Mouse (Mus musculus): ENCODE data around the gene Zfp787. TPM values are rescaled to one million over a fixed set of nuclear protein-coding genes. Genes with fewer than 3 reads are reported as not detected.

Gene Zfp787
- polyA plus RNA-seq, 1 experiment, result 38.4 TPM

DNA sequence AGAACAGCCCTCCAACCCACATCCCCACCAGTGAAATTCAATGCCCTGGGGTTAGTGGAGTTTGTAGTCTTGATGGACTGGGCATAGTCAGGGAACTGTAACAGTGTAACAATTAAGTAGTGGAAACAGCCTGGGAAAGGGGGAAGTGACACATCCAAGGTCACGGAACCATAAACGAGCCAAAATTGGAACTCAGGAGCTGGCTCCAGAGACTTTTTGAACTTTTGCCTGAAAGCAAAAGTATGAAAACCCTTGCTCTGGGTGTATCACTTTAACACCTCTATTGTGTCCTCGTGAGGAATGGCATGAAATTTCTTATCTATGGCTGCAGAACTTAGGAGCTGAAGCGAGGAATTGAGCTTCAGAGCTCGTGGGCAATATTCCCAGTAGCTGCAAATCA lies 1.6 kb downstream of the Zfp787 start:
- 37% methylated on average over 5 of the region's 5 CpGs for WGBS
- Histone ChIP-seq H3K4me1 (ENCODE audit: control insufficient read depth, insufficient read depth, low read length) (peaks cover 23% of the 10 kb centered on the region), H3K4me3 (replicated peaks; ENCODE audit: extremely low read depth, low read depth, low read length) (no peak overlapping the region)
- no peak for TF ChIP-seq CTCF (IDR thresholded peaks at IDR 0.05; ENCODE audit: insufficient read depth, low read length)
- TF ChIP-seq POLR2A (IDR thresholded peaks at IDR 0.05; ENCODE audit: borderline replicate concordance, extremely low read depth, low read depth, low read length), result no peak
- DNase-seq, result no peak

DNA sequence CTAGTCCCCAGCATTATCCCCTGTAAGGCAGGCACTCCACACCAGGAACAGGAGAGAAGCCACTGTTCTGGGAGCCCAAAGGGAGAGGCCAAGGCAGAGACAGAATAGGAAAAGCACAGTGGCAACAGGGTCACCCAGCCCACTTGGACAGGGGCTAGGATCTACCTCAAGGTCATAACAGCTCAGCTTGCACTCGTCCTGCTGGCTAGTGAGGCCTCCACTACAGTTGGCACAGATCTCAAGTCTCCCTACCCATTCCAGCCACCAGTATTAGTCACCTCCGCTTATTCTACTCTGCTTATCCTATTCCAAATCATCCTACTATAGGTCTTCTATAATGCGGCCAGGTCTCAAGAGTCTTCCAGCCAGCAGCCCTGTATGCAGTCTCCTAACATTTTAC lies 2.7 kb downstream of the Zfp787 start:
- TF ChIP-seq CTCF (IDR thresholded peaks at IDR 0.05; ENCODE audit: insufficient read depth, low read length), result no peak
- TF ChIP-seq POLR2A (IDR thresholded peaks at IDR 0.05; ENCODE audit: borderline replicate concordance, extremely low read depth, low read depth, low read length), result no peak
- 60% methylated on average over 3 of the region's 3 CpGs for WGBS
- peaks cover 33% of the 10 kb centered on the region for H3K4me1 ChIP-seq (ENCODE audit: control insufficient read depth, insufficient read depth, low read length)
- H3K4me3 ChIP-seq (replicated peaks; ENCODE audit: extremely low read depth, low read depth, low read length), result no peak overlapping the region
- DNase-seq, result no peak

DNA sequence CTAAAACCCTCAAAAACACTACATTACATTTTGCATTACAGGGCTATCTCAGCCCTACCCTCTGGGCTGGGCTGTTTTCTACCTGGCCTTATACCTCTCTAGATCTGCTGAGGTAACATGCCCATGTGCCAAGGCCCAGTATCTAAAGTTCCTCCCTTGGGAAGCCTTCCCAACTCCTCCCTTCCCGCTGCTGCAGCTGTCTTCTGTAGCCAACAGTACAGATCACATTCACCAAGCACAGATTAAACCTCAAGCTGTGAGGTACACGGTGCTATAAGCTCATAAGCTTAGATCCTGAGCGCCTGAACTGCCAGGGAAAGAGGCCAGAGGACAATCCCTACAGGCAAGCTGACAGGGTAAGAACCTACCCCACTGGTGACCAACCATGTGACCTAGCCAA lies 3.8 kb downstream of the Zfp787 start:
- Histone ChIP-seq H3K4me3 (replicated peaks; ENCODE audit: extremely low read depth, low read depth, low read length) (no peak overlapping the region), H3K4me1 (ENCODE audit: control insufficient read depth, insufficient read depth, low read length) (peaks cover 40% of the 10 kb centered on the region)
- no peak for DNase-seq
- 54% methylated on average over 3 of the region's 3 CpGs for WGBS
- TF ChIP-seq POLR2A (IDR thresholded peaks at IDR 0.05; ENCODE audit: borderline replicate concordance, extremely low read depth, low read depth, low read length) (no peak), CTCF (IDR thresholded peaks at IDR 0.05; ENCODE audit: insufficient read depth, low read length) (no peak)

DNA sequence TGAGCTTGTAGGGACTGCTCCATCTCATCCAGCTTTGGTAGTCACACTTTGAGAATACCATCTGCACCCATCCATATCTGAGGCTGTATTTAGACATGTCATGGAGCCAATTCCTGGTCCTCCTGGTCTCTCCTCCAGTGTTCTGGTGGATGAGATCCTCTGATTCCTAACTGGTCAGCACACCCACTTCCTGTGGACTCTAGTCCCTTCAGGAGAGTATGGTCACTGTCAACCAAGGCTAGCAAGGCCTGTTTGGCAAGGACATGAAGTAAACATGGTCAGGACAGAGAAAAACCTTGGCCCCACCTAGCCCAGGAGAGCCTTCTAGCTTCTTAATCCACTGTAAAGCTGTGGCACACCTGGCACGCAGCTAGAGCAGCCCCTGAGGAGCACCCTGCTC lies 4.5 kb downstream of the Zfp787 start:
- peaks cover 36% of the 10 kb centered on the region for H3K4me1 ChIP-seq (ENCODE audit: control insufficient read depth, insufficient read depth, low read length)
- no peak for DNase-seq
- 39% methylated on average over 1 of the region's 1 CpGs for WGBS
- no peak for TF ChIP-seq CTCF (IDR thresholded peaks at IDR 0.05; ENCODE audit: insufficient read depth, low read length)
- TF ChIP-seq POLR2A (IDR thresholded peaks at IDR 0.05; ENCODE audit: borderline replicate concordance, extremely low read depth, low read depth, low read length), result no peak
- no peak overlapping the region for H3K4me3 ChIP-seq (replicated peaks; ENCODE audit: extremely low read depth, low read depth, low read length)

DNA sequence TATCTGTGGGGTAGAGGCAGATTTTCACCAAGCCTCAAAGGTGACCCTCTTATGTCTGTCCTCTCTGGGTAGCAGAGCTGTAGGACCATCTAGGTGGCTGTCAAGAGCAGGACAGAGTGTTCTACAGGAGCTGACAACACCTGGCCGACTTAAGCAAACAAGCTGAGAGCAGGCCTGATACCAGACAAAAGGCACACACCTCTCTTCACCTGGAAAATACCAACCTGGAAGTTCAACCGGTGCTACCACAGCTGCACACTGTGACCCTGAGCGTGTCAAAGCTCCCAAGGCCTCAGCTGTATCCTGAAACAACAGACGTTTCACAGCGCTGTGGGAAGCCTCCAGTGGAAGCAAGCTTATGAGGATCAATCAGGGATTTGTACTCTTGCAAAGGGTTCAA lies 8.1 kb downstream of the Zfp787 start:
- WGBS, result 58% methylated on average over 5 of the region's 5 CpGs
- H3K4me1 ChIP-seq (ENCODE audit: control insufficient read depth, insufficient read depth, low read length), result peaks cover 48% of the 10 kb centered on the region
- DNase-seq, result peak; percentile 44
- no peak overlapping the region for H3K4me3 ChIP-seq (replicated peaks; ENCODE audit: extremely low read depth, low read depth, low read length)
- no peak for TF ChIP-seq POLR2A (IDR thresholded peaks at IDR 0.05; ENCODE audit: borderline replicate concordance, extremely low read depth, low read depth, low read length)
- no peak for TF ChIP-seq CTCF (IDR thresholded peaks at IDR 0.05; ENCODE audit: insufficient read depth, low read length)

DNA sequence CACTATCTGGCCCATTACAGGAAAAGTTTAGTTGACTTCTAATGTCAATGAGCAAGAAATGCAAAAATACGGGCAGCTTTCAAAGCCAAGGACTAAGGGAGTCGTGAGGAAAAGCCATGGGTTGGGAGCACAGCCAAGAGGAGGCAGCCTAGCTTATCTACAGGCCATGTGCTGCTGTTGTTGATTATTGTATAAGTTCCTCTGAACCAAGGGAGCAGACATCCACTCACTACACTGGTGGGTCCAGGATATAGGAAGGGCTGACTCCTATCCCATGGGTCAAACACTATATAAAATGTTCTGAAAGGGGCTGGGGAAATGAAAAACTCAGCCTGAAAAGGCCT lies 8.8 kb downstream of the Zfp787 start:
- no peak for TF ChIP-seq CTCF (IDR thresholded peaks at IDR 0.05; ENCODE audit: insufficient read depth, low read length)
- no peak for TF ChIP-seq POLR2A (IDR thresholded peaks at IDR 0.05; ENCODE audit: borderline replicate concordance, extremely low read depth, low read depth, low read length)
- no peak for DNase-seq
- Histone ChIP-seq H3K4me1 (ENCODE audit: control insufficient read depth, insufficient read depth, low read length) (peaks cover 45% of the 10 kb centered on the region), H3K4me3 (replicated peaks; ENCODE audit: extremely low read depth, low read depth, low read length) (no peak overlapping the region)
- WGBS, result 16% methylated on average over 2 of the region's 2 CpGs

DNA sequence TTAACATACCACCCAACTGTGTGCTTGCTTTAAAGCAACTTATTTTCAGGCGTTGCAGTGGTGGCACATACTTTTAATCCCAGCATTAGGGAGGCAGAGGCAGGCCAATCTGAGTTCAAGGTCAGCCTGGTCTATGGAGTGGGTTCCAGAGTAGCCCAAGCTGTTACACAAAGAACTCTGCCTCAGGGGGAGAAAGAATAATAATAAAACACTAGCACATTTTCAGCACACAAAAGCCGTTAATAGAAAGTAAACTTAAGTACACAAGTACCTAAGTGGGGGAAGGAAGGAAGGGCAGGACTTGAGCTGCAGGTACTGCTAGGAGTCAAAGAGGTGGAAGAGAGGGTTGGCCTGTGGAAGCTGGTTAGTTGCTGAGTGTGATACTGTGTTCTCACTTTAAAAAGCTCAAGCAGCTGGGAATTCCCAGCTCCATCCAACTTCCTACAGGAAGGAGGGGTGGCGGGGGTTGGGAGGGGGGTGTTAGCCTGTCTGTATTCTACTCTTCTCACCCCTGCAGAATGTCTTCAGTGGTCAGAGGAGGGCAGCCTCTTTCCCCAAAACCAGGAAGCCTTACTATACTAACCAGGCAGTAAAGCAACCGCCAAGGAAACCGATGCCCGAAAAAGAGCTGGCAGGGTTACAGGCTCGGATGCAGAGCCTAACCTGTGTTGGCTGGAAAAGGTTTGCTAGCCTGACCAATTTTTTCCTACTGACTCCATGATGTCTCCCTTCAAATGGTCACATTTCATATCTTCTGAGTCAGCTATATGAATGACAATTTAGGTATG lies 9.4 kb downstream of the Zfp787 start:
- 20% methylated on average over 7 of the region's 7 CpGs for WGBS
- Histone ChIP-seq H3K4me1 (ENCODE audit: control insufficient read depth, insufficient read depth, low read length) (peaks cover 42% of the 10 kb centered on the region), H3K4me3 (replicated peaks; ENCODE audit: extremely low read depth, low read depth, low read length) (no peak overlapping the region)
- TF ChIP-seq POLR2A (IDR thresholded peaks at IDR 0.05; ENCODE audit: borderline replicate concordance, extremely low read depth, low read depth, low read length) (no peak), CTCF (IDR thresholded peaks at IDR 0.05; ENCODE audit: insufficient read depth, low read length) (no peak)
- DNase-seq, result no peak

DNA sequence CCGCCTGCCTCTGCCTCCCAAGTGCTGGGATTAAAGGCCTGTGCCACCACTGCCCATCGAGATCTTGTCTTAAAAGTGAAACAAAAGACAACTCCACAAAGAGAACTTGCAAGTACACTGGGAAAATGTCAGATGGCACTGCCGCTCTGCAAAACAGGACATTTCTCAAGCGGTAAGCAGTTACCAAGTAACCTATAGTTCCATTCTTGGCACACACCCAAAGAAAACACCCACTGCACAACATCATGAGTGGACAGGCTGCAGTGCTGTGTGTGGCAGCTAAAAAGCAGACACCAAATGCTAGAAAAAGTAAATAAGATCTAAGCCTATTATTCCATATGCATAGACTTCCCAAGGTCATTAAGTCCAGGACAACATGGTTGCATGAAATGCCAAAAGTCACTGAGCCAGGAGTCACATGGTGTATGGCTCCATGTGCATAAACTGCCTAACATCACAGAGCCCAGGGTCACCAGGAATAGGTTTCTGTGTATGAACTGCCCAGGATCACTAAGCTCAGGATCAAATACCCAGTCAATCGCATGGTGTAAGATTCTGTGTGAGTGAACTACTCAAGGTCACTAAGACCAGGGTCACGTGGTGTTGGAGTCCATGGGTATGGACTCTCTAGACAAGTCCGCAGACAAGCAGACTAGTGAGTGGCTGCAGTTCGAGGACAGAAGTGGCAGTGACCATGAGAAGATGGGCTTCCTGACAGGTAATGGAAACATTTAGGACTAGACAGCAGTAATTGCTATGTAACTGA lies 10.2 kb downstream of the Zfp787 start:
- 71% methylated on average over 8 of the region's 8 CpGs for WGBS
- Histone ChIP-seq H3K4me1 (ENCODE audit: control insufficient read depth, insufficient read depth, low read length) (peaks cover 37% of the 10 kb centered on the region), H3K4me3 (replicated peaks; ENCODE audit: extremely low read depth, low read depth, low read length) (no peak overlapping the region)
- no peak for TF ChIP-seq CTCF (IDR thresholded peaks at IDR 0.05; ENCODE audit: insufficient read depth, low read length)
- TF ChIP-seq POLR2A (IDR thresholded peaks at IDR 0.05; ENCODE audit: borderline replicate concordance, extremely low read depth, low read depth, low read length), result no peak
- no peak for DNase-seq

DNA sequence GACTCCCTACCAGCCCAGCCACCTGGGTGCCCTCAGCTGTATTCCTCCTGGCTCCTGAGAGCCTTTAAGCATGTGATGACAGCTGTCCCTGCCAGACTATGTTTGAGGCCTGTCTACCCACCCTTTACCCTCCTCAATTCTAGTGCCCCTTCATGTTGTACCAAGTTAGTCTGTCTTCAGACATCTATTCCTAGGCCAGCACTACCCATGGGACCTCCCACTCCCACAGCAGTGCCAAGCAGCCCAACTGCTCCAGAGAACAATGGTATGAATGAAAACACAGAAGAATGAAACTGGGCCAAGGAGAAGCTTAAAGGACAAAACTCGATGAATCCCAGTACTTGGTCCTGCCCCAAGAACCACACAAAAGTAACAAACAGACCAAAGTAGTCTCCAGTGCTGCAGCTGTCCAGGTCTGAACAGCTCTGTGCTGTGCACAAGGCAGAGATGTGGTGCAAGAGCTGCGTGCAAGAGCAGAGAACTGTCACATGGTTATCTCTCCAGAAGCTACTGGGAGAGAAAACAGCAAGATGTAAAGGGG lies 11.7 kb downstream of the Zfp787 start:
- DNase-seq, result no peak
- WGBS, result 31% methylated on average over 2 of the region's 2 CpGs
- Histone ChIP-seq H3K4me1 (ENCODE audit: control insufficient read depth, insufficient read depth, low read length) (peaks cover 37% of the 10 kb centered on the region), H3K4me3 (replicated peaks; ENCODE audit: extremely low read depth, low read depth, low read length) (no peak overlapping the region)
- TF ChIP-seq POLR2A (IDR thresholded peaks at IDR 0.05; ENCODE audit: borderline replicate concordance, extremely low read depth, low read depth, low read length) (no peak), CTCF (IDR thresholded peaks at IDR 0.05; ENCODE audit: insufficient read depth, low read length) (no peak)
